Mouse (Mus musculus) limb, embryonic 14.5 days (tissue): Measurements from ENCODE around the gene Lcor. TPM values are rescaled to one million over a fixed set of nuclear protein-coding genes. Genes with fewer than 3 reads are reported as not detected.

Source experiments
- ATAC-seq: fragments of 200-750 bp; cut with Nextera tagmentation; 2 replicates; pipeline ENCODE4 v1.8.0; 2017; ENCODE audit warnings: low read depth, moderate number of reproducible peaks, moderate TSS enrichment; ENCODE audit not compliant: low FRiP score
- DNase-seq: peaks from one replicate; pipeline ENCODE4 v3.0.0-alpha.2; 2015; ENCODE audit warnings: low spot score
- H3K27ac ChIP-seq: fragments of 300-500 bp; sonication (generic); replicated peaks from 2 replicates; pipeline ENCODE4 v1.5.1; 2014; ENCODE audit warnings: low read depth, mild to moderate bottlenecking, low read length, moderate library complexity, mixed read lengths
- H3K27me3 ChIP-seq: fragments of 300-500 bp; sonication (generic); 2 replicates; pipeline ENCODE4 v1.6.1; 2014; ENCODE audit warnings: low read length, mixed read lengths; ENCODE audit not compliant: control insufficient read depth, insufficient read depth
- H3K36me3 ChIP-seq: fragments of 300-500 bp; sonication (generic); 2 replicates; pipeline ENCODE4 v1.6.1; 2014; ENCODE audit warnings: mild to moderate bottlenecking, low read length, moderate library complexity, mixed read lengths; ENCODE audit not compliant: control insufficient read depth, insufficient read depth
- H3K4me1 ChIP-seq: fragments of 300-500 bp; sonication (generic); 2 replicates; pipeline ENCODE4 v1.6.1; 2014; ENCODE audit warnings: antibody characterized with exemption, low read length, mixed read lengths; ENCODE audit not compliant: control insufficient read depth, insufficient read depth
- H3K4me2 ChIP-seq: fragments of 300-500 bp; sonication (generic); replicated peaks from 2 replicates; pipeline ENCODE4 v1.6.1; 2014; ENCODE audit warnings: low read depth, mild to moderate bottlenecking, low read length, moderate library complexity; ENCODE audit not compliant: severe bottlenecking
- H3K4me3 ChIP-seq: fragments of 300-500 bp; sonication (generic); replicated peaks from 2 replicates; pipeline ENCODE4 v1.5.1; 2014; ENCODE audit warnings: low read length
- H3K9ac ChIP-seq: fragments of 300-500 bp; sonication (generic); 2 replicates; pipeline ENCODE4 v1.6.1; 2014; ENCODE audit warnings: mild to moderate bottlenecking, low read depth, low read length, moderate library complexity; ENCODE audit not compliant: severe bottlenecking
- H3K9me3 ChIP-seq: fragments of 300-500 bp; sonication (generic); 2 replicates; pipeline ENCODE4 v1.6.1; 2016; ENCODE audit warnings: low read length; ENCODE audit not compliant: control insufficient read depth
- POLR2A ChIP-seq: fragments of 200-500 bp; IDR thresholded peaks from 2 replicates; pipeline ENCODE4 v1.8.0; 2012; ENCODE audit warnings: inconsistent platforms, mild to moderate bottlenecking, moderate library complexity, borderline replicate concordance; ENCODE audit not compliant: insufficient read depth, insufficient read length; ENCODE audit errors: extremely low read depth
- WGBS: fragments of 180-500 bp; shearing (Covaris S2); extraction: QIAGEN DNeasy Blood & Tissue Kit; methylation state at CpG from one replicate; pipeline ENCODE4 v1.1.7; 2014; 5-methylcytosine and 5-hydroxymethylcytosine counted together
- polyA plus RNA-seq, 2 experiments: library from polyadenylated mRNA; depleted of rRNA in 1 of 2; stranded (reverse) in 1 of 2; unstranded in 1 of 2; fragments of >200 nt; fragmentation: Nextera tagmentation in 1 of 2; extraction: Ambion mirVana in 1 of 2; gene quantifications; 2 replicates each; pipeline versions ENCODE4 v1.2.1 to v1.2.3; 2012 to 2014

Lcor gene
- polyA plus RNA-seq, 2 experiments: 2.8 to 9.5 TPM

DNA sequence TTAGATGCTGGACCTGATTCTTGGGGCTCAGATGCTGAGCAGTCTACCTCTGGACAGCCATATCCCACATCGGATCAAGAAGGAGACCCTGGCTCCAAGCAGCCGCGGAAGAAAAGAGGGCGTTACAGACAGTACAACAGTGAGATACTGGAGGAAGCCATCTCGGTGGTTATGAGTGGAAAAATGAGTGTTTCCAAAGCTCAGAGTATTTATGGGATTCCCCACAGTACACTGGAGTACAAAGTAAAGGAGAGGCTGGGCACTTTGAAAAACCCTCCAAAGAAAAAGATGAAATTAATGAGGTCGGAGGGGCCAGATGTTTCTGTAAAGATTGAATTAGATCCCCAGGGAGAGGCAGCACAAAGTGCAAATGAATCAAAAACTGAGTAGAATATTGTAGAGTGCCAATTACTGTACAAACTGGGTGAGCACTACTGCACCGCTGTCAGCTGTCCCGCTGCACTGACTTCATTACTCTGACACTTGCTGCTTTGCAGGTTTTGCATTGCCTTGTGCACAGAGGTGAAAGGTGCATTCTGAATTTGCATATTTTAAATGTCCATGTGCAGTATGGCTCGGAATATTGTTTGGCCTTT is 76.6 kb downstream of the Lcor start:
- no peak overlapping the region for H3K27ac ChIP-seq
- H3K9ac ChIP-seq: no peak overlapping the region
- no peaks in the 10 kb centered on the region for H3K9me3 ChIP-seq
- H3K4me2 ChIP-seq: no peak overlapping the region
- no peak overlapping the region for H3K4me3 ChIP-seq
- WGBS: 87% methylated on average over 9 of the region's 9 CpGs
- H3K4me1 ChIP-seq: no peaks in the 10 kb centered on the region
- ATAC-seq (no peak), DNase-seq (no peak)
- no peaks in the 10 kb centered on the region for H3K27me3 ChIP-seq
- peaks cover 44% of the 10 kb centered on the region for H3K36me3 ChIP-seq
- TF ChIP-seq POLR2A: no peak

DNA sequence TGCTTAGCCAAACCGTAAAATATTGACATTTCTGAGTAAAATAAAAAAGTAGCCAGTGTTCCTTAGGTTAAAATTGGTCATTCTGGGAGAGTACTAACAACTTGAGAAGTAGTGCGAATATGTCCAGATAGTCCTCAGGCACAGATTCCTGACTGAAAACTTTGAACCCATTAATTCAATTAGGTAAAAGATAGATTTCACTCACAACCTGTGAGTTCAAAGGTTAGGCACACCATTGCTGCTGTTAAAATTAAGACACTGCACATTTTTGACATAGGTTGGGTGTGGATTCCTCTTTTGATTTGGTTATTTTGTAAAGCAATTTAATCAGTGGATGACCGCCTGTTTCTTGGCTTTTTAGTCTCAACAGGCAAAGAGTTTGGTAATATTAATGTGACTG is 78.4 kb downstream of the Lcor start:
- Histone ChIP-seq H3K27ac (no peak overlapping the region), H3K36me3 (peaks cover 39% of the 10 kb centered on the region), H3K9ac (no peak overlapping the region), H3K4me2 (no peak overlapping the region), H3K4me1 (no peaks in the 10 kb centered on the region), H3K27me3 (no peaks in the 10 kb centered on the region), H3K4me3 (no peak overlapping the region), H3K9me3 (no peaks in the 10 kb centered on the region)
- no peak for TF ChIP-seq POLR2A
- 85% methylated on average over 3 of the region's 3 CpGs for WGBS
- no peak for ATAC-seq
- DNase-seq: no peak

DNA sequence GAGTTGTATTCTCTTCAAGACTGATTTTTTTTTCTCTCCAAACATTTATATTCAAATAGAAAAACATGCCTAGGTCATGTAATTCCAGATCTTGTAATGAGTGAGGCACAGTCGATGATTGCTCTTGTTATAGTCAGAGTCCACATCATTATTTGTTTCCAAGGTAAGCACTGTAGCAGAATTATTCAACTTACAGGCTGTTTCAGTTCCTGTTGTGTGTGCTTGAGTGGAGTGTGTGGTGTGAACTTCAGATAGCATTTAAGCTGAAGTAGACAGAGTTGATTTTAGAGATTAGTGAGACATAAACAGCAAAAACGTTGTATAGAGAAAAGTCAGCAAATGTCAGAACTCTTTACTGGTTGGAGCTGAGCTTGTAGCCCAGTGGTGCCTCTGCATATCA is 86.4 kb downstream of the Lcor start:
- Histone ChIP-seq H3K4me1 (no peaks in the 10 kb centered on the region), H3K27ac (no peak overlapping the region), H3K4me3 (no peak overlapping the region), H3K27me3 (no peaks in the 10 kb centered on the region), H3K9me3 (no peaks in the 10 kb centered on the region), H3K9ac (no peak overlapping the region), H3K36me3 (no peaks in the 10 kb centered on the region), H3K4me2 (no peak overlapping the region)
- no peak for TF ChIP-seq POLR2A
- WGBS: 73% methylated on average over 2 of the region's 2 CpGs
- ATAC-seq (no peak), DNase-seq (no peak)

DNA sequence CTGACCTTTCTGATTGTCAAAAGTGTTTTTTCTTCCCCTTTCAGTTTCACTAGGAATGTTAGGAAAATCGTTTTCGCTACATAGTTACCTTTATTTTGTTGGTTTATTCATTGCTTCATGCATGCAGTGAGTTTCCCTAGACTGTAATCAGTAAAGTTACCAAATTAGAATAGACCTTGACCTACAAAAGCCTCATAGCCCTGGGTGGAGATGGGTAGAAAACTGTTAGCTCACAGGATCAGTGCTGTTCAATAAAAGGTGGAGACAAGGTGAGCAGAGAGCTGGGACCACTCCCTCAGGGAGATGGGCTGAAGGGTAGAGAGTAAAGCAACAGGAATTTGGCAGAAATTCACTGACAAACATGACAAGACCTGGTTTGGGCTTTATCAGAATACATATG is 91.3 kb downstream of the Lcor start:
- no peaks in the 10 kb centered on the region for H3K36me3 ChIP-seq
- no peaks in the 10 kb centered on the region for H3K4me1 ChIP-seq
- H3K4me3 ChIP-seq: no peak overlapping the region
- 94% methylated on average over 2 of the region's 2 CpGs for WGBS
- no peak overlapping the region for H3K27ac ChIP-seq
- no peaks in the 10 kb centered on the region for H3K9me3 ChIP-seq
- ATAC-seq: no peak
- no peak overlapping the region for H3K4me2 ChIP-seq
- TF ChIP-seq POLR2A: no peak
- DNase-seq: no peak
- H3K27me3 ChIP-seq: no peaks in the 10 kb centered on the region
- H3K9ac ChIP-seq: no peak overlapping the region

DNA sequence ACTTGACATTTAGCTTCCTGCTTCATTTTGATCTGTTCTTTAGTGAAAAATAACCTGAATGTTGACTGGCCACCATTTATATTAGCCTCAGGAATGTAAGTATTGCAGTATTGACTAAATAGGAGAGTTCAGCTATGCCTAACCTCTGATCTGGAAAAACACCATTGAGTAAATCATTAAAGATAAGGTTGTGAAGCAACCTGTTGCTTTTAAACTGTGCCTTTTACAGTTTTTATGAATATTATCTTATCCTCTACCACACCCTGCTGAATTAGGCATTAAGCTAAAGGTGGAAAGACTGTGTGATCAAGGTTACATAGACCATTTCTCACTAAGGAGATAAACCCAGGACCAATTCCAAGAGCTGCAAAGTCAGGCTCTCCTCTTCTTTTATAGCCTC is 95.1 kb downstream of the Lcor start:
- Histone ChIP-seq H3K27ac (no peak overlapping the region), H3K4me3 (no peak overlapping the region), H3K36me3 (peaks cover 13% of the 10 kb centered on the region), H3K4me2 (no peak overlapping the region), H3K27me3 (no peaks in the 10 kb centered on the region), H3K4me1 (no peaks in the 10 kb centered on the region), H3K9me3 (no peaks in the 10 kb centered on the region), H3K9ac (no peak overlapping the region)
- DNase-seq (no peak), ATAC-seq (no peak)
- TF ChIP-seq POLR2A: no peak
